ENCODE assay signal across 9 mouse cellular contexts in the genomic region with DNA sequence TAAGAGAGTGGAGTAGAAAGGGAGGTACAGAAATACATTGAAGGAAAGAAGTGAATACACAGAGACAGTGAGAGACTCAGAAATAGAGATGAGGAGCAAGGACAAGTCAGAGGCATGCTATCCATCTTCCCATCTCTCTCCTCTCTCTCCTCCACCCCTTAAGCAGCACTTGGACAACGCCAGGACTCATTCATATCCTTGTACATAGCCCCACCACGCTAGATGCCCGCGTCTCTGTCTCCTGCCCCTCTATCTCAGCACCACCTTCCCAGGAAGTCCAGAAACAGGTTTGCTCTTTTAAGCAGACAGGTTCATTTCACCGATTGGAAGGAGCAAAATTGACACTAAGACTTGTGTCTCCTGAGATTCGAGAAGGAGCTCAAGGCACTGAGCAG. TPM values are rescaled to one million over a fixed set of nuclear protein-coding genes. Genes with fewer than 3 reads are reported as not detected.
A peak's percentile ranks its signal among the peaks of the same experiment; 100 is the strongest.
DNase-seq lines count a peak whose midpoint lies in the region; ATAC-seq lines count a peak whose summit lies in the region.
"Had no signal": no experiment of that assay in that cellular context is flagged by ENCODE, and none has a peak within 500 bp of the region (broad histone marks: within the 10 kb centered on the region; RNA-seq: fewer than 3 reads in every experiment).

No protein-coding gene starts in this region.

- intact Hi-C loops in heart, postnatal 10 days (cut with DNase I), result no loop called here

- H3K36me3 ChIP-seq in heart, embryonic 11.5 days (ENCODE audit: control insufficient read depth, insufficient read depth, low read length), result no peaks in the 10 kb centered on the region; the same call in 1 of the 2 replicates
- H3K36me3 ChIP-seq in embryonic facial prominence, embryonic 10.5 days (replicated peaks), result peaks cover 17% of the 10 kb centered on the region
- H3K36me3 ChIP-seq in hindbrain, embryonic 13.5 days, result peaks cover 16% of the 10 kb centered on the region
- peaks cover 14% of the 10 kb centered on the region for H3K36me3 ChIP-seq in midbrain, embryonic 12.5 days

- peak overlapping the region; percentile 83 for H3K9ac ChIP-seq in heart, embryonic 11.5 days (ENCODE audit: low read depth, low read length)
- H3K9ac ChIP-seq in hindbrain, embryonic 13.5 days, result peak overlapping the region; percentile 96
- peak overlapping the region; percentile 96 for H3K9ac ChIP-seq in midbrain, embryonic 12.5 days (replicated peaks)

- no peaks in the 10 kb centered on the region; the same call in 1 of the 2 replicates for H3K4me1 ChIP-seq in heart, embryonic 11.5 days (ENCODE audit: control insufficient read depth, insufficient read depth, low read length)
- H3K4me1 ChIP-seq in embryonic facial prominence, embryonic 10.5 days, result peaks cover 49% of the 10 kb centered on the region
- peaks cover 51% of the 10 kb centered on the region for H3K4me1 ChIP-seq in hindbrain, embryonic 13.5 days (replicated peaks)
- peaks cover 34% of the 10 kb centered on the region for H3K4me1 ChIP-seq in midbrain, embryonic 12.5 days

- no peak for ATAC-seq in heart, embryonic 11.5 days (replicated peaks; ENCODE audit: insufficient number of reproducible peaks, low FRiP score, low TSS enrichment)
- peak; percentile 29; the same call in 1 of the 2 replicates for ATAC-seq in hindbrain, embryonic 13.5 days (ENCODE audit: low FRiP score)
- peak; percentile 31; the same call in 1 of the 2 replicates for ATAC-seq in midbrain, embryonic 12.5 days (ENCODE audit: low FRiP score, low read depth)

- DNase-seq in heart, postnatal 10 days, result no peak
- DNase-seq in embryonic facial prominence, embryonic 10.5 days (ENCODE audit: low spot score), result no peak
- no peak for DNase-seq in frontal cortex, postnatal 14 days (ENCODE audit: low spot score in 2 of 2)
- DNase-seq in kidney, adult 8-10 months, result no peak
- no peak for DNase-seq in left cerebral cortex, adult 11 months (ENCODE audit: low spot score)
- DNase-seq: right cerebral cortex, postnatal 25 days had no signal

- no peaks in the 10 kb centered on the region for H3K9me3 ChIP-seq in heart, embryonic 11.5 days (replicated peaks; ENCODE audit: control insufficient read depth, low read length)
- no peaks in the 10 kb centered on the region for H3K9me3 ChIP-seq in embryonic facial prominence, embryonic 10.5 days
- H3K9me3 ChIP-seq in hindbrain, embryonic 13.5 days, result no peaks in the 10 kb centered on the region
- no peaks in the 10 kb centered on the region for H3K9me3 ChIP-seq in midbrain, embryonic 12.5 days

- H3K27ac ChIP-seq in heart, embryonic 11.5 days (ENCODE audit: low read depth, low read length), result no peak overlapping the region
- H3K27ac ChIP-seq in embryonic facial prominence, embryonic 10.5 days (replicated peaks), result no peak overlapping the region
- H3K27ac ChIP-seq in hindbrain, embryonic 13.5 days, result peak overlapping the region; percentile 26; the same call in 1 of the 2 replicates
- H3K27ac ChIP-seq in midbrain, embryonic 12.5 days (replicated peaks), result no peak overlapping the region

- H3K27me3 ChIP-seq in heart, embryonic 11.5 days (ENCODE audit: control insufficient read depth, insufficient read depth, low read length), result peaks cover 26% of the 10 kb centered on the region
- H3K27me3 ChIP-seq in embryonic facial prominence, embryonic 10.5 days (replicated peaks; ENCODE audit: low read depth, poor library complexity, severe bottlenecking), result peaks cover 33% of the 10 kb centered on the region
- peaks cover 19% of the 10 kb centered on the region; the same call in 1 of the 2 replicates for H3K27me3 ChIP-seq in hindbrain, embryonic 13.5 days
- peaks cover 12% of the 10 kb centered on the region for H3K27me3 ChIP-seq in midbrain, embryonic 12.5 days

- WGBS in heart, embryonic 11.5 days (ENCODE audit: insufficient replicate concordance), result 62% methylated on average over 6 of the region's 6 CpGs
- 70% methylated on average over 6 of the region's 6 CpGs for WGBS in embryonic facial prominence, embryonic 10.5 days
- WGBS in hindbrain, embryonic 13.5 days, result 74% methylated on average over 6 of the region's 6 CpGs
- WGBS in midbrain, embryonic 12.5 days, result 72% methylated on average over 6 of the region's 6 CpGs

- H3K4me2 ChIP-seq in heart, embryonic 11.5 days, result peak overlapping the region; percentile 88
- peak overlapping the region; percentile 88 for H3K4me2 ChIP-seq in hindbrain, embryonic 13.5 days
- H3K4me2 ChIP-seq in midbrain, embryonic 12.5 days (replicated peaks), result peak overlapping the region; percentile 82

- H3K4me3 ChIP-seq in heart, embryonic 11.5 days (ENCODE audit: low read depth, low read length), result peak overlapping the region; percentile 65
- H3K4me3 ChIP-seq in embryonic facial prominence, embryonic 10.5 days, result peak overlapping the region; percentile 89
- peak overlapping the region; percentile 78 for H3K4me3 ChIP-seq in hindbrain, embryonic 13.5 days
- H3K4me3 ChIP-seq in midbrain, embryonic 12.5 days, result peak overlapping the region; percentile 90

RNA-seq across cellular contexts. Expression of gene Lrfn3, which starts 0.8 kb away (rescaled TPM):
- 1.4 and 1.5 TPM in 2 replicates for polyA plus RNA-seq in heart, embryonic 11.5 days (2014; fragmentation: Nextera tagmentation; extraction: Ambion mirVana)
- 1 to 10 TPM; 1.7 TPM for total RNA-seq in heart, postnatal 10 days (2021)
- 5.0 and 5.4 TPM in 2 replicates for polyA plus RNA-seq in embryonic facial prominence, embryonic 10.5 days (2016; fragmentation: Nextera tagmentation; extraction: Ambion mirVana)
- polyA plus RNA-seq in hindbrain, embryonic 13.5 days (2015; fragmentation: Nextera tagmentation; extraction: Ambion mirVana), result 13.2 and 13.4 TPM in 2 replicates
- polyA plus RNA-seq in midbrain, embryonic 12.5 days (2016; fragmentation: Nextera tagmentation; extraction: Ambion mirVana), result 9.1 and 9.5 TPM in 2 replicates

RNA-seq across cellular contexts. Expression of gene Sdhaf1, which starts 39.6 kb away (rescaled TPM):
- 14.6 and 16.6 TPM in 2 replicates for polyA plus RNA-seq in heart, embryonic 11.5 days (2014; fragmentation: Nextera tagmentation; extraction: Ambion mirVana)
- total RNA-seq in heart, postnatal 10 days (2021), result 10 to 100 TPM; 15.1 to 15.8 TPM
- polyA plus RNA-seq in embryonic facial prominence, embryonic 10.5 days (2016; fragmentation: Nextera tagmentation; extraction: Ambion mirVana), result 17.5 and 17.8 TPM in 2 replicates
- 21.4 and 21.6 TPM in 2 replicates for polyA plus RNA-seq in hindbrain, embryonic 13.5 days (2015; fragmentation: Nextera tagmentation; extraction: Ambion mirVana)
- polyA plus RNA-seq in midbrain, embryonic 12.5 days (2016; fragmentation: Nextera tagmentation; extraction: Ambion mirVana), result 22.2 and 27.4 TPM in 2 replicates

RNA-seq across cellular contexts. Expression of gene E130208F15Rik, which starts 41.8 kb away (rescaled TPM):
- polyA plus RNA-seq in heart, embryonic 11.5 days (2014; fragmentation: Nextera tagmentation; extraction: Ambion mirVana), result not detected in 2 replicates
- 1 to 10 TPM in 1 of 2 experiments, under 1 TPM in 1; 0.87 to 1.0 TPM for total RNA-seq in heart, postnatal 10 days (2021)
- polyA plus RNA-seq in embryonic facial prominence, embryonic 10.5 days (2016; fragmentation: Nextera tagmentation; extraction: Ambion mirVana), result 2.1 TPM in 2 replicates
- 0.36 TPM in 1 of 2 replicates, not detected in the other for polyA plus RNA-seq in hindbrain, embryonic 13.5 days (2015; fragmentation: Nextera tagmentation; extraction: Ambion mirVana)
- polyA plus RNA-seq in midbrain, embryonic 12.5 days (2016; fragmentation: Nextera tagmentation; extraction: Ambion mirVana), result 0.63 TPM in 1 of 2 replicates, not detected in the other

RNA-seq across cellular contexts. Expression of gene Syne4, which starts 48.7 kb away (rescaled TPM):
- polyA plus RNA-seq in heart, embryonic 11.5 days (2014; fragmentation: Nextera tagmentation; extraction: Ambion mirVana), result 18.1 and 20.0 TPM in 2 replicates
- under 1 TPM; 0.86 to 0.87 TPM for total RNA-seq in heart, postnatal 10 days (2021)
- polyA plus RNA-seq in embryonic facial prominence, embryonic 10.5 days (2016; fragmentation: Nextera tagmentation; extraction: Ambion mirVana), result 51.1 and 65.6 TPM in 2 replicates
- 13.1 and 16.8 TPM in 2 replicates for polyA plus RNA-seq in hindbrain, embryonic 13.5 days (2015; fragmentation: Nextera tagmentation; extraction: Ambion mirVana)
- 17.5 and 19.0 TPM in 2 replicates for polyA plus RNA-seq in midbrain, embryonic 12.5 days (2016; fragmentation: Nextera tagmentation; extraction: Ambion mirVana)

RNA-seq across cellular contexts. Expression of gene Tyrobp, which starts 50.2 kb away (rescaled TPM):
- 8.9 and 9.2 TPM in 2 replicates for polyA plus RNA-seq in heart, embryonic 11.5 days (2014; fragmentation: Nextera tagmentation; extraction: Ambion mirVana)
- total RNA-seq in heart, postnatal 10 days (2021), result 10 to 100 TPM; 12.9 to 16.5 TPM
- 11.8 and 15.4 TPM in 2 replicates for polyA plus RNA-seq in embryonic facial prominence, embryonic 10.5 days (2016; fragmentation: Nextera tagmentation; extraction: Ambion mirVana)
- polyA plus RNA-seq in hindbrain, embryonic 13.5 days (2015; fragmentation: Nextera tagmentation; extraction: Ambion mirVana), result 29.8 and 38.1 TPM in 2 replicates
- polyA plus RNA-seq in midbrain, embryonic 12.5 days (2016; fragmentation: Nextera tagmentation; extraction: Ambion mirVana), result 18.3 and 24.4 TPM in 2 replicates
